Mouse (Mus musculus): ENCODE data around the gene Unkl.

DNA sequence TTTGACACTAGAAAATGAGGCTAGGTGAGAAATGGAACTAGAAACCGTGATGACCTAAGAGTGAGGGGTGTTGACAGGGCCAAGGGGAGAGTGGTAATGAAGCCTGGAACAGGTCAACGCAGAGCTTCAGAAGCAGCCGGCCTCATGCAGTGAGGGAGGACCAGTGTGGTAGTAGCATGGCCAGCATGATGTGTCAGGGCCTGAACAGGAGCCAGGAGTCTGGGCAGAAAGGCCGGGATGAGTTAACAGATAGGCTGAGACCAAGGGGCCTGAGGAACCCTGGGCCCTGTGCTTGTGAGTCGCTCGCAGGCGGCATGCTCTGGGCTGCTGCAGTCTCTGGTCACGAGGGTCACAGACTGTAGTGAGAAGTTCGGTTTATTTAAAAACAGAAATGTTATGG, 30.8 kb downstream of the Unkl start:
- TF ChIP-seq CTCF (IDR thresholded peaks at IDR 0.05; ENCODE audit: borderline replicate concordance, extremely low read depth, insufficient read depth, insufficient read length) (no peak), POLR2A (IDR thresholded peaks at IDR 0.05; ENCODE audit: borderline replicate concordance, extremely low read depth, insufficient read depth, insufficient read length, poor library complexity, severe bottlenecking) (no peak)

Data from brain, embryonic 14.5 days (tissue).